Mouse (Mus musculus) liver, postnatal 0 days (tissue): ENCODE data around the gene Srek1ip1. TPM values are rescaled to one million over a fixed set of nuclear protein-coding genes. Genes with fewer than 3 reads are reported as not detected.

Experiments used
- ATAC-seq: fragments of 200-750 bp; cut with Nextera tagmentation; 2 replicates; pipeline ENCODE4 v1.8.0; 2017; ENCODE audit warnings: mild to moderate bottlenecking, moderate library complexity
- DNase-seq: peaks from one replicate; pipeline ENCODE4 v3.0.0-alpha.2; 2016
- H3K27ac ChIP-seq: fragments of 300-500 bp; sonication (generic); 2 replicates; pipeline ENCODE4 v1.5.1; 2014; ENCODE audit warnings: antibody characterized with exemption, moderate library complexity, mild to moderate bottlenecking, low read depth
- H3K27me3 ChIP-seq: fragments of 300-500 bp; sonication (generic); 2 replicates; pipeline ENCODE4 v1.6.1; 2014; ENCODE audit warnings: low read length, control low read depth, mixed read lengths; ENCODE audit not compliant: insufficient read depth
- H3K36me3 ChIP-seq: fragments of 300-500 bp; sonication (generic); replicated peaks from 2 replicates; pipeline ENCODE4 v1.6.1; 2014; ENCODE audit warnings: mild to moderate bottlenecking, control low read depth, low read length, moderate library complexity, mixed read lengths; ENCODE audit not compliant: insufficient read depth
- H3K4me1 ChIP-seq: fragments of 300-500 bp; sonication (generic); 2 replicates; pipeline ENCODE4 v1.6.1; 2014; ENCODE audit warnings: antibody characterized with exemption, mild to moderate bottlenecking, control low read depth; ENCODE audit not compliant: insufficient read depth
- H3K4me2 ChIP-seq: fragments of 300-500 bp; sonication (generic); 2 replicates; pipeline ENCODE4 v1.6.1; 2014; ENCODE audit warnings: low read depth, mild to moderate bottlenecking, low read length, moderate library complexity, mixed read lengths
- H3K4me3 ChIP-seq: fragments of 300-500 bp; sonication (generic); 2 replicates; pipeline ENCODE4 v1.5.1; 2014; ENCODE audit warnings: low read depth, low read length
- H3K9ac ChIP-seq: fragments of 300-500 bp; sonication (generic); replicated peaks from 2 replicates; pipeline ENCODE4 v1.6.1; 2014; ENCODE audit warnings: mild to moderate bottlenecking, moderate library complexity
- H3K9me3 ChIP-seq: fragments of 300-500 bp; sonication (generic); 2 replicates; pipeline ENCODE4 v1.6.1; 2016; ENCODE audit warnings: mild to moderate bottlenecking, control low read depth, low read length, mixed read lengths
- CTCF ChIP-seq: sonication (generic); IDR thresholded peaks from 2 replicates; pipeline ENCODE4 v1.5.1; 2016; ENCODE audit warnings: antibody characterized with exemption, low read depth
- EP300 ChIP-seq: IDR thresholded peaks from 2 replicates; pipeline ENCODE4 v1.6.1; 2016; ENCODE audit warnings: antibody characterized with exemption, low read depth, mild to moderate bottlenecking
- WGBS: fragments of 180-500 bp; shearing (Covaris S2); extraction: QIAGEN DNeasy Blood & Tissue Kit; methylation state at CpG from one replicate; pipeline ENCODE4 v1.1.7; 2014; ENCODE audit not compliant: insufficient replicate concordance; 5-methylcytosine and 5-hydroxymethylcytosine counted together
- polyA plus RNA-seq: library from polyadenylated mRNA; unstranded; fragments of >200 nt; fragmentation: Nextera tagmentation; extraction: Ambion mirVana; gene quantifications from 2 replicates; pipeline ENCODE4 v1.2.1, GENCODE M21; 2015

The Srek1ip1 gene
- polyA plus RNA-seq, 1 experiment from 2014 or later, result 9.3 TPM

DNA sequence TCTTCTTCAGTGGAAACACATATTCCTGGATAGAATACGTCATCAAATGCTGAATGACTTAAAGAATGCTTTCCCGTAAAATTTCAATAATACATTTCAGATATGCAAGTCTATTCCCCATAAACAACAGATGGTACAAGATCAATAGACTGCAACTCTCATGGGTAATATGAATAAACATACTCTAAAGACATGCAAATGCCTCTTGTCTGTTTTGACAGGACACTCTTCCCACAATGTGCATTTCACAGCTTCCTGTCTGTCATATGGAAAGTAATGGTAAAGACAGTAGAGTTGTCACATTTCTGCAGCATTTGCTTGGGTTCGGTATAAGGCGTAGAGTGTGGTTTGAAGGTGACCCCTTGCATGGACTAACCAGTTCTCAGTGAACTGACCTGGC lies 5.0 kb upstream of the Srek1ip1 start:
- WGBS, result 89% methylated on average over 4 of the region's 4 CpGs
- Histone ChIP-seq H3K4me3 (no peak overlapping the region), H3K4me2 (no peak overlapping the region), H3K9me3 (no peaks in the 10 kb centered on the region), H3K9ac (no peak overlapping the region), H3K36me3 (peaks cover 8% of the 10 kb centered on the region), H3K27ac (no peak overlapping the region), H3K27me3 (no peaks in the 10 kb centered on the region), H3K4me1 (no peaks in the 10 kb centered on the region)
- DNase-seq, result no peak
- no peak for ATAC-seq
- no peak for TF ChIP-seq CTCF
- TF ChIP-seq EP300, result no peak

GRCm38 (mm10) chr13:104789663-104790062 lies 2.6 kb upstream of the Srek1ip1 start:
- 12% methylated on average over 2 of the region's 2 CpGs for WGBS
- ATAC-seq (peak; percentile 53), DNase-seq (no peak)
- no peaks in the 10 kb centered on the region for H3K9me3 ChIP-seq
- H3K4me2 ChIP-seq, result no peak overlapping the region
- no peaks in the 10 kb centered on the region for H3K27me3 ChIP-seq
- H3K36me3 ChIP-seq, result peaks cover 7% of the 10 kb centered on the region; the same call in 1 of the 2 replicates
- no peak overlapping the region for H3K4me3 ChIP-seq
- TF ChIP-seq CTCF (peak; percentile 84), EP300 (no peak)
- H3K27ac ChIP-seq, result no peak overlapping the region
- H3K4me1 ChIP-seq, result no peaks in the 10 kb centered on the region
- H3K9ac ChIP-seq, result no peak overlapping the region

DNA sequence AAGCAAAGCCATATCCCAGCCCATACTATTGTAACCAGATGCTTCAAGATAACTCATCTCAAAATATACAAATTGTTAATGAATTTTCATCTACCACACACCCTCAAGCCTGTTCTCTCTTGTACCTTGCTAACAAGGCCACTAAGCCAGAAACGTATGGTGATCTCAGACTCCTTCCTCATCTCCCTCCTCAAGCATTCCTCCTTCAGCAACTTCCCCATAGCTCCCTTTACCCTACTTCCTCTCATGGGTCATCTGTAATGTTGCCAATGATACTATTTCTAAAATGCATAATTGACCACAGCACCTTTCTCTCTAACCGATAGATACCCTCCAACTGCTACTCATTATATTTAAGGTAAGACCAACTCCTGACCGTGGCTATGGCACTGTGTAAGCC lies 2.1 kb downstream of the Srek1ip1 start:
- no peak overlapping the region for H3K27ac ChIP-seq
- no peaks in the 10 kb centered on the region for H3K9me3 ChIP-seq
- no peaks in the 10 kb centered on the region for H3K27me3 ChIP-seq
- no peaks in the 10 kb centered on the region for H3K4me1 ChIP-seq
- H3K9ac ChIP-seq, result no peak overlapping the region
- TF ChIP-seq CTCF (no peak), EP300 (no peak)
- 68% methylated on average over 3 of the region's 3 CpGs for WGBS
- no peak overlapping the region for H3K4me3 ChIP-seq
- H3K36me3 ChIP-seq, result peaks cover 11% of the 10 kb centered on the region; the same call in 1 of the 2 replicates
- no peak overlapping the region for H3K4me2 ChIP-seq
- ATAC-seq (no peak), DNase-seq (no peak)

- no peaks in the 10 kb centered on the region for H3K4me1 ChIP-seq
- no peaks in the 10 kb centered on the region for H3K9me3 ChIP-seq
- H3K27me3 ChIP-seq, result no peaks in the 10 kb centered on the region
- peaks cover 9% of the 10 kb centered on the region for H3K36me3 ChIP-seq
- no peak for DNase-seq
- TF ChIP-seq EP300 (no peak), CTCF (no peak)
- no peak overlapping the region for H3K9ac ChIP-seq
- H3K4me3 ChIP-seq, result no peak overlapping the region
- WGBS, result 79% methylated on average over 8 of the region's 8 CpGs
- ATAC-seq, result no peak
- H3K27ac ChIP-seq, result no peak overlapping the region
- no peak overlapping the region for H3K4me2 ChIP-seq
Observed at GRCm38 (mm10) chr13:104799067-104799466, 6.8 kb downstream of the Srek1ip1 start.

- TF ChIP-seq CTCF, result no peak
- TF ChIP-seq EP300, result no peak
- Histone ChIP-seq H3K27ac (no peak overlapping the region), H3K9me3 (no peaks in the 10 kb centered on the region), H3K9ac (no peak overlapping the region), H3K4me1 (no peaks in the 10 kb centered on the region), H3K4me3 (no peak overlapping the region), H3K4me2 (no peak overlapping the region), H3K36me3 (peaks cover 12% of the 10 kb centered on the region), H3K27me3 (no peaks in the 10 kb centered on the region)
- DNase-seq, result no peak
- 73% methylated on average over 7 of the region's 7 CpGs for WGBS
- no peak; the same call in 1 of the 2 replicates for ATAC-seq
Observed at GRCm38 (mm10) chr13:104799566-104800182, 7.4 kb downstream of the Srek1ip1 start.

- peaks cover 9% of the 10 kb centered on the region; the same call in 1 of the 2 replicates for H3K36me3 ChIP-seq
- no peak overlapping the region for H3K27ac ChIP-seq
- no peaks in the 10 kb centered on the region for H3K27me3 ChIP-seq
- no peak for ATAC-seq
- H3K9me3 ChIP-seq, result no peaks in the 10 kb centered on the region
- H3K4me3 ChIP-seq, result no peak overlapping the region
- 49% methylated on average over 3 of the region's 3 CpGs for WGBS
- H3K4me2 ChIP-seq, result no peak overlapping the region
- no peaks in the 10 kb centered on the region for H3K4me1 ChIP-seq
- H3K9ac ChIP-seq, result no peak overlapping the region
- DNase-seq, result no peak
- TF ChIP-seq CTCF (peak; percentile 69), EP300 (no peak)
Observed at GRCm38 (mm10) chr13:104805681-104806080, 13.4 kb downstream of the Srek1ip1 start.
